Mouse (Mus musculus) cerebellum, adult 2 months (tissue): Measurements from ENCODE around the gene Mup19. TPM values are rescaled to one million over a fixed set of nuclear protein-coding genes. Genes with fewer than 3 reads are reported as not detected.
"Not testable (repeated sequence)": the region's sequence is repeated elsewhere in the genome, so short reads cannot be mapped to it uniquely, and the experiment has no call there.

Source experiments
- DNase-seq, 2 experiments: peaks; one replicate each; pipeline ENCODE4 v3.0.0; 2021
- H3K27ac ChIP-seq: fragments of 200-500 bp; 2 replicates; pipeline ENCODE4 v1.5.1; 2012; ENCODE audit warnings: low read length, control low read depth, inconsistent platforms; ENCODE audit not compliant: insufficient read depth
- H3K27me3 ChIP-seq: fragments of 200-500 bp; 2 replicates; pipeline ENCODE4 v1.6.1; 2012; ENCODE audit warnings: inconsistent platforms, mild to moderate bottlenecking, low read length, moderate library complexity; ENCODE audit not compliant: control insufficient read depth, insufficient read depth
- H3K4me1 ChIP-seq: fragments of 200-500 bp; 2 replicates; pipeline ENCODE4 v1.6.1; 2011; ENCODE audit warnings: low read length; ENCODE audit not compliant: control insufficient read depth, insufficient read depth
- H3K4me3 ChIP-seq: fragments of 200-500 bp; replicated peaks from 2 replicates; pipeline ENCODE3; 2011; ENCODE audit warnings: mild to moderate bottlenecking, low read depth, low read length, control low read depth; ENCODE audit not compliant: insufficient read depth
- CTCF ChIP-seq: fragments of 200-500 bp; IDR thresholded peaks from 2 replicates; pipeline ENCODE4 v1.5.1; 2011; ENCODE audit warnings: low read depth, mild to moderate bottlenecking, control low read depth, low read length, moderate library complexity, borderline replicate concordance; ENCODE audit not compliant: insufficient read depth
- POLR2A ChIP-seq: fragments of 200-500 bp; IDR thresholded peaks from 2 replicates; pipeline ENCODE4 v1.6.1; 2011; ENCODE audit warnings: low read length, control low read depth, borderline replicate concordance; ENCODE audit not compliant: insufficient read depth
- WGBS: fragments of 180-500 bp; shearing (Covaris S2); methylation state at CpG from one replicate; pipeline ENCODE4 v1.1.7; 2018; 5-methylcytosine and 5-hydroxymethylcytosine counted together
- polyA plus RNA-seq: library from polyadenylated mRNA; depleted of rRNA; stranded (reverse); fragments of >200 nt; gene quantifications from 2 replicates; pipeline ENCODE4 v1.2.3, GENCODE M21; 2012; rRNA removed

Gene Mup19
- not detected in 2 replicates for polyA plus RNA-seq

GRCm38 (mm10) chr4:61782169-61782568, at the start of gene Mup19:
Mup19 (minus strand) TSS chr4:61782269.
- H3K27ac ChIP-seq, DNase-seq, H3K27me3 ChIP-seq, H3K4me3 ChIP-seq, H3K4me1 ChIP-seq: not testable (repeated sequence)
- 86% methylated on average over 1 of the region's 5 CpGs for WGBS

- Histone ChIP-seq H3K4me1 (no peaks in the 10 kb centered on the region), H3K4me3 (no peak overlapping the region), H3K27ac (no peak overlapping the region), H3K27me3 (no peaks in the 10 kb centered on the region)
- WGBS = 55% methylated on average over 4 of the region's 4 CpGs
- no peak for DNase-seq
- TF ChIP-seq POLR2A (no peak), CTCF (no peak)
These were observed 47.1 kb upstream of the Mup19 start for GRCm38 (mm10) chr4:61829211-61829610.

GRCm38 (mm10) chr4:61823185-61823584, 41.1 kb upstream of the Mup19 start:
- H3K27me3 ChIP-seq = no peaks in the 10 kb centered on the region
- no peak for DNase-seq
- H3K27ac ChIP-seq = no peak overlapping the region
- no peaks in the 10 kb centered on the region for H3K4me1 ChIP-seq
- 92% methylated on average over 15 of the region's 15 CpGs for WGBS
- H3K4me3 ChIP-seq = no peak overlapping the region
- TF ChIP-seq POLR2A (no peak), CTCF (no peak)

- 93% methylated on average over 9 of the region's 9 CpGs for WGBS
- H3K27me3 ChIP-seq, H3K4me1 ChIP-seq, H3K4me3 ChIP-seq, DNase-seq, H3K27ac ChIP-seq: not testable (repeated sequence)
These were observed 40.5 kb upstream of the Mup19 start for GRCm38 (mm10) chr4:61822541-61822940.

- DNase-seq = no peak
- no peak overlapping the region for H3K4me3 ChIP-seq
- 76% methylated on average over 2 of the region's 2 CpGs for WGBS
- no peak for TF ChIP-seq CTCF
- no peak for TF ChIP-seq POLR2A
- H3K27me3 ChIP-seq = no peaks in the 10 kb centered on the region
- no peak overlapping the region for H3K27ac ChIP-seq
- H3K4me1 ChIP-seq = no peaks in the 10 kb centered on the region
These were observed 33.5 kb upstream of the Mup19 start for GRCm38 (mm10) chr4:61815602-61816001.

- Histone ChIP-seq H3K27ac (no peak overlapping the region), H3K4me1 (no peaks in the 10 kb centered on the region), H3K4me3 (no peak overlapping the region), H3K27me3 (no peaks in the 10 kb centered on the region)
- TF ChIP-seq POLR2A = no peak
- TF ChIP-seq CTCF = no peak
- DNase-seq = no peak
These were observed 31.4 kb upstream of the Mup19 start for GRCm38 (mm10) chr4:61813435-61813834.

GRCm38 (mm10) chr4:61811193-61811592, 29.1 kb upstream of the Mup19 start:
- not testable (repeated sequence) for H3K4me1 ChIP-seq, DNase-seq, H3K4me3 ChIP-seq, H3K27ac ChIP-seq, H3K27me3 ChIP-seq
- TF ChIP-seq CTCF = peak; percentile 37; the same call in 1 of the 2 replicates
- 22% methylated on average over 2 of the region's 2 CpGs for WGBS

GRCm38 (mm10) chr4:61808926-61809325, 26.9 kb upstream of the Mup19 start:
- DNase-seq, H3K4me1 ChIP-seq, H3K27ac ChIP-seq, H3K4me3 ChIP-seq, H3K27me3 ChIP-seq: not testable (repeated sequence)
- WGBS = 81% methylated on average over 3 of the region's 3 CpGs

GRCm38 (mm10) chr4:61789699-61790098, 7.6 kb upstream of the Mup19 start:
- WGBS = 100% methylated on average over 1 of the region's 1 CpGs
- not testable (repeated sequence) for H3K27ac ChIP-seq, H3K27me3 ChIP-seq, H3K4me1 ChIP-seq, H3K4me3 ChIP-seq, DNase-seq

GRCm38 (mm10) chr4:61784231-61784630, 2.2 kb upstream of the Mup19 start:
- H3K27ac ChIP-seq, H3K4me1 ChIP-seq, DNase-seq, H3K4me3 ChIP-seq, H3K27me3 ChIP-seq: not testable (repeated sequence)
- WGBS = 79% methylated on average over 1 of the region's 1 CpGs
